Mouse (Mus musculus): Measurements from ENCODE around the gene Olfr870.
"Not testable (repeated sequence)": the region's sequence is repeated elsewhere in the genome, so short reads cannot be mapped to it uniquely, and the experiment has no call there.

Gene Olfr870

DNA sequence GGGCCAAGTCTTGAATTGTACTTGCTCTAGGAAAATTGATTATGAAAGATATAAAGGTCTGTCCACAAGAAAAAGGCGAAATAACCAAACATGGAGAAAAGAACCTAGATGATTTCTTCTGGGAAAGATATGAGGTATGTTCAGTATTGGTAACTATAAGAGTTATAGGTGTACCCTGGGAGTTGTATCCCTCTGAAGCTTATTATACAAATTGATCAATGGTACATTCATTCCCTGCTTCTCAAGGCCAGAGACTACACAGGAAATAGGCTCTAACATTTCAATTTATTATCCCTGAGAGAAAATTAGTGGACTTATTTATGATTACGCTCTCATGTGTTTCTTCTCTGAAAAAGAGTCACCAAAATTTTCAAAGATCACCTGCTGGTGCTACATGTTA lies at the start of gene Olfr870:
Gene Olfr870, minus strand, starts transcription at position 101 of the 400 bp plus-strand sequence.
- no peak for DNase-seq (ENCODE audit: low read depth)

DNA sequence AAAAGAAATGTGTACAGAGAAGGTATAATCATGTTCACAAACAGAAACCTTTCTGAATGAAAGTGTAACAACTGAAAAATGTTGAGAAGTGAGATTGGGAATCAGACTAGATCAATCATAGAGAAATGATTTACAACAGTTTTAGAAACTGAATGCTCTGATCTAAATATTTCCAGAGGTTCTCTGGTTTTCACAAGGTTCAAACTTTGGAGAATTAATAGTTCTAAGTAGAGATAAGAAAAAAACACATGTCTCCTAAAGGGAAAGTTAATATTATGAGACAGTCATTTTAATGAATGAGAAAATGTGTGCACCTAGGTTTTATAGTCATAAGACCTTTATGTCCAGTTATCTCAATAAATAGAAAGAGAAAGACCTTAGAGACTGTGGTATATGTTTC lies 38.0 kb upstream of the Olfr870 start, which contains the start of gene Olfr871:
Gene Olfr871, plus strand, starts transcription at position 301 of the 400 bp plus-strand sequence.
- DNase-seq (ENCODE audit: low read depth), result no peak

DNA sequence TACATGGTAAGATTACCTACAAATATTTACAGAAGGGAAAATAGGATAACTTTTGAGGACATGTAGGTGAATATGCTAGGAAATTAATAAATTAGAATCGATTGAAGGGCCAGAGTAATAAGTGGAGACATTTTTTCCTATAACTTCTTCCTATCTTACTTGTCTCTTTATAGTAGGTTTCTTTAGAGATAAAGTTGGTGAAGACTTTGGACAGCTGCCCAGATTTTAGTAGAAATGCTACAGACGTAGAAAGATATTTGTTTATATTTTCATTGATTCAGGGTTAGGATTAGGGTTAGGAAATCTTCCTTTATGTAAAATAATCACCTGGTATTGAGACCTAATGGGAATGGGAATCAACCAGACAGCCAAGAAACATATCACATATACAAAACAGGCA lies 37.6 kb upstream of the Olfr870 start:
- DNase-seq (ENCODE audit: low read depth), result no peak

DNA sequence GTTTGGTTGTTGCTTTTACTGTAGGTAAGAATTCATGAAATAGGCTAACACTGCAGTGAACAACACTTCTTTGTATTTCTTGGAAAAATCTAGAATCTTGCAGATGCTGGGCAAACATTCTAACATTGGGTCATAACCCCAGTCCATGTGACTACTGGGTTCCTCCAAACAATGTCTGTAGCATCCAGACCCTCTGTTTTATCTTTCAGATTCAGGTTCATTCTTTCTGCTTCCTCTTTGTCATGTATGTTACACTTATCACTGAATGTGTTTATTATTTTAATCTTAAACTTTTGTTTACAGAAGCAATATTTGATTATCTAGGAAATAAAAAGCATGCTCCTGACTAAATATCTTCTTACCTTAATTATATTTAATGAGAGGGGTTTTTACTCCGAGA lies 37.0 kb upstream of the Olfr870 start:
- DNase-seq (ENCODE audit: low read depth), result no peak

DNA sequence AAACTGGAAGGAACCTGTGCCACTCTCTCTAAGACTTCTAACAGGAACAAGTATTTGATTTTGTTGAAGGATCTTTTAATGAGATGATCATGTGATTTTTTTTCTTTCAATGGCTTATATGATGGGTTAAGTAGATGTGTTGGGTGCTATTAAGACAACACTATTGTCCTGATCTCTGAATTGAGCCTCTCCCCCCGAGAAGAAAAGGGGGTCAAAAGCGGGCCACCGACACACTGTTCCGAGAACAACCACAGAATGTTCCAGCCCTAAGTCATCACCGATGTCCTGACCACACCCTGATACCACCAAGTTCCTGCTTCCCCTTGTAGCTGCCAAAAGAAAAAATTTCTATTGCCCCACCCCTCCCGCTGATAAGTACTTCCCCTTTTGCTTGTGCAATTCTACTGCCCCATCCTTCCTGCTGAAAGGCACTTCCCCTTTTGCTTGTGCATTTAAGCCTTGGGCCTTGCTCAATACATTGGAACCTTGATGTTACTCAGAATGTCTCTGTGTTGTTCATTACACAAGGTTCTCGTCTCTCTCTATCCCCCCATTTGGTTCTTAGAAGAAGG lies 29.6 kb upstream of the Olfr870 start:
- DNase-seq (ENCODE audit: low read depth), result not testable (repeated sequence)

DNA sequence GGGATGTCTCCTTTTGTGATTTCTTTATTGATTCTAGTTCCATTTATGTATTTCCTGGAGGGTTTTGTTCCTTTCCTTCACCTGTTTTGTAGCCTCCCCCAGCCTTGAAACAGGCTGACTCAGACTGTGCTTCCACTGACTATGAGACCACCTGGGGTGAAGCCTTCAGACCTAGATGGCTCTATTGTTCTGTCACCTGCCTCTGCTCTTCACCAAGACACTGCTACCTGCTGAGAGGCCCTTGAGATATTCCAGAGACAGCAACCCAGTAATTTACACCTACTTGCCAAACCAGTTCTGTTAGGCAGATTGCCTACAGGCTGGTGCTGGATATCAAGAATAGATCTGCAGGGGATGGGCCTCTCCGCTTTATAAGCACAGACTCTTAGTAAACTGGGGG lies 28.3 kb upstream of the Olfr870 start:
- DNase-seq (ENCODE audit: low read depth), result no peak

DNA sequence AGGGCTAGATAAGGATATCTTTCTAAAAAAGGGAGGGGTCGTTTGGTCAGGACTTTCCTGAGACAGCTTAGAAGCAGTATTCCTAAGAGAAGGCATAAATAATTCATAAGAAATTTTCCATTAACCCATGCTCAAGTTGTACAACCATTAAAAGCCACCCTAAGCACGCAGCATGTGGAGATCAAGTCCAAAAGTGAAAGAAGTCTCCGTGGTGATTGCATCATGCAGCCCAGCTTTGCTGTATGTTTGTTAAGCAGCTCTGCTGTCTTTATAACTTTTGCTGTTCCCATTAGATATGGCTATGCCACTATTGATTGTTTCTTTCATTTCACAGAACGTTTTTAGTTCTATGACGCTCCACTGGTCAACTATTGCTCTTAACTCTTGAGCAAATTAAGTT lies 5.6 kb upstream of the Olfr870 start:
- DNase-seq (ENCODE audit: low read depth), result no peak

DNA sequence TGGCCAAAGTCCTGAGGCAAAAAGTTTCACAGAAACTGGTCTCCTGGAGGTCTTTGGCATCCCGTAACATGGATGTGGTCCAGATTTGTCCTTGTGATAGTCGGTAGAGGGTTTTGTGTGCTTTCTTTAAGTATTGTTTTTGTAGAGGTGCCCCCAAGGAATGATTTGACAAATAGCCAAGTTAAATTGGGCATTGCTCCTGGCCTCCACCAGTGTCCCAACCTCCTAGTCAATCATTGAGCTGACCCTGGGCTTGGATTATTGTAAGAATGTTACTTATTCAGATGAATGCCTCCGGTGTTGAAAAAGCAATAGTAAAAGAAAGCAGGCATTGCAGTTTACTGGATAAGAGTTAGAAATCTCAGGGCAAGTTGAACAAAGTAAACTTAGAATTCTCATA lies 24.2 kb downstream of the Olfr870 start:
- no peak for DNase-seq (ENCODE audit: low read depth)

DNA sequence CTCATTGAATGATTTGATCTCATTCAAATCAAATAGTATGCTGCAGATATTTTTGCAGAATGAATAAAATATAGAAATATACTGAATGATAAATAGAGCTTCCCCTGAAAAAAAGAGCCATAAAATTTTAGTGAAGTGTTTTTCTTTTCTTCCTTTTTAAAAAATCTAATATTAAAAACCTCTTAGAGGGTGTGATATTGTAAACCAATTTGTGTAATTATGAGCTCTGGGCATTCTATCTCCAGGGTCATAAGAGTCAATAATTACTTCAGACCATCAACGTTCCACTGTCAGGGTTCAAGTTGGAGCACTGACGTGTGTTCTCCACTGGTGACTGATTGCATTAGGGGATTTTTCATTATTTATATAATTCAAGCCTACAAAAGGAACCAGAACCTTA lies 45.1 kb downstream of the Olfr870 start, which contains the start of gene Olfr869:
Gene Olfr869, plus strand, starts transcription at position 301 of the 400 bp plus-strand sequence.
- DNase-seq (ENCODE audit: low read depth), result no peak

Data from fibroblast of lung, adult 2 months (primary cell).